Mouse (Mus musculus): ENCODE results near the gene Mcf2l.

Mcf2l gene

GRCm38 (mm10) chr8:12952699-12953098, 79.1 kb downstream of the Mcf2l start:
- DNase-seq, result no peak

GRCm38 (mm10) chr8:12955362-12955879, 81.8 kb downstream of the Mcf2l start:
- DNase-seq, result no peak

- no peak for DNase-seq
Observed at GRCm38 (mm10) chr8:12955880-12956279, 82.3 kb downstream of the Mcf2l start.

GRCm38 (mm10) chr8:12956941-12957340, 83.3 kb downstream of the Mcf2l start:
- DNase-seq, result no peak

GRCm38 (mm10) chr8:12957419-12957818, 83.8 kb downstream of the Mcf2l start:
- DNase-seq, result no peak

- DNase-seq, result no peak
Observed at GRCm38 (mm10) chr8:12960609-12961008, 87.0 kb downstream of the Mcf2l start.

GRCm38 (mm10) chr8:12961211-12961610, 87.6 kb downstream of the Mcf2l start:
- DNase-seq, result no peak

- no peak for DNase-seq
Observed at GRCm38 (mm10) chr8:12961821-12962534, 88.4 kb downstream of the Mcf2l start.

- no peak for DNase-seq
Observed at GRCm38 (mm10) chr8:12962541-12963380, 89.2 kb downstream of the Mcf2l start.

GRCm38 (mm10) chr8:12976290-12976689, 102.7 kb downstream of the Mcf2l start:
- no peak for DNase-seq

- no peak for DNase-seq
Observed at GRCm38 (mm10) chr8:12976723-12977122, 103.1 kb downstream of the Mcf2l start.

- no peak for DNase-seq
Observed at GRCm38 (mm10) chr8:12977325-12977724, 103.7 kb downstream of the Mcf2l start.

- no peak for DNase-seq
Observed at GRCm38 (mm10) chr8:12978308-12978707, 104.7 kb downstream of the Mcf2l start.

GRCm38 (mm10) chr8:12978726-12979125, 105.1 kb downstream of the Mcf2l start:
- DNase-seq, result no peak

GRCm38 (mm10) chr8:12983681-12984467, 110.3 kb downstream of the Mcf2l start:
- DNase-seq, result peak; percentile 94

- DNase-seq, result no peak
Observed at GRCm38 (mm10) chr8:12984601-12985243, 111.1 kb downstream of the Mcf2l start.

- DNase-seq, result peak; percentile 89
Observed at GRCm38 (mm10) chr8:12985259-12985658, 111.7 kb downstream of the Mcf2l start.

- DNase-seq, result peak; percentile 83
Observed at GRCm38 (mm10) chr8:12987571-12987970, 114.0 kb downstream of the Mcf2l start.

GRCm38 (mm10) chr8:12988722-12989430, 115.3 kb downstream of the Mcf2l start:
- DNase-seq, result no peak

GRCm38 (mm10) chr8:12991411-12991810, 117.8 kb downstream of the Mcf2l start:
- no peak for DNase-seq

- DNase-seq, result no peak
Observed at GRCm38 (mm10) chr8:12994468-12994867, 120.9 kb downstream of the Mcf2l start.

GRCm38 (mm10) chr8:12995481-12995880, 121.9 kb downstream of the Mcf2l start:
- no peak for DNase-seq
